ENCODE assay signal across 10 mouse cellular contexts in the genomic region with DNA sequence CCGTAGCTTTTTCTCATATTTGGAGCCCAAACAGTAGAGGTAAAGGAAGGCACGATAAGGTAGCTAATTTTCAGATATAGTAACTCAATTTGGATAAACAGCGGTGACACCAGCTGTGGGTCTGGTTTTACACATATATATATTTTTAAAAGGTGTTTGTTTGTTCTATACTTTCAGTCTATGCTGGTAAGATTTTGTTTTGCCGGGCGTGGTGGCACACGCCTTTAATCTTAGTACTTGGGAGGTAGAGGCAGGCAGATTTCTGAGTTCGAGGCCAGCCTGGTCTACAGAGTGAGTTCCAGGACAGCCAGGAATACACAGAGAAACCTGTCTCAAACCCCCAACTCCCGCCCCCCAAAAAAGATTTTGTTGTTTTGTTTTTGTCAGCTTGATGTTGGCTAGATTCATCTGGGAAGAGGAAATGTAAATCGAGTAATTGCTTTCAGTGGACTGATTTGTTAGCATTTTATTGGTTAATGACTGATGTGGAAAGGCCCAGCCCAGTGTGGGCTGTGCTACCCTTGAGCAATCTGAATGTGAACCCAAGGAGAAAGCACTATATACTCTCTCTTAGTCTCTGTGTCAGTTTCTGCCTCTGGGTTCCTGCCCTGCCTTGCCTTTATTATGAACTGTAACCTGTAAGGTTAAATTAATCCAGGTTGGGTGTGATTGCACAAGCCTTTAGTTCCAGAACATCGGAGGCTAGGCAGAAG. TPM values are rescaled to one million over a fixed set of nuclear protein-coding genes. Genes with fewer than 3 reads are reported as not detected.
A peak's percentile ranks its signal among the peaks of the same experiment; 100 is the strongest.
DNase-seq lines count a peak whose midpoint lies in the region; ATAC-seq and TF ChIP-seq lines count a peak whose summit lies in the region.
"Had no signal": no experiment of that assay in that cellular context is flagged by ENCODE, and none has a peak within 500 bp of the region (broad histone marks: within the 10 kb centered on the region; RNA-seq: fewer than 3 reads in every experiment).

No protein-coding gene starts in this region.

- H3K79me2 ChIP-seq in macrophage (ENCODE audit: inconsistent target) = peaks cover 41% of the 10 kb centered on the region

- H3K4me2 ChIP-seq in hindbrain, postnatal 0 days (ENCODE audit: low read depth, low read length) = peak overlapping the region; percentile 70; the same call in 1 of the 2 replicates

- peaks cover 56% of the 10 kb centered on the region for H3K4me1 ChIP-seq in erythroblast, embryonic 14.5 days (ENCODE audit: control insufficient read depth)
- H3K4me1 ChIP-seq in hindbrain, postnatal 0 days (ENCODE audit: insufficient read depth, low read length) = peaks cover 10% of the 10 kb centered on the region

- H3K9ac ChIP-seq in hindbrain, postnatal 0 days (replicated peaks; ENCODE audit: low read length) = no peak overlapping the region; the same call in 1 of the 2 replicates

- no peak for TF ChIP-seq CTCF in layer of hippocampus, adult 2 months (conservative IDR thresholded peaks at IDR 0.05)
- no peak for TF ChIP-seq CTCF in hindbrain, postnatal 0 days (IDR thresholded peaks at IDR 0.05; ENCODE audit: low read depth)

- H3K27me3 ChIP-seq in erythroblast, embryonic 14.5 days (ENCODE audit: control insufficient read depth) = no peaks in the 10 kb centered on the region
- no peaks in the 10 kb centered on the region for H3K27me3 ChIP-seq in hindbrain, postnatal 0 days (ENCODE audit: insufficient read depth, low read length)

- H3K4me3 ChIP-seq in erythroblast, embryonic 14.5 days (replicated peaks) = peak overlapping the region; percentile 99
- H3K4me3 ChIP-seq in layer of hippocampus, adult 2 months = peak overlapping the region; percentile 96
- no peak overlapping the region for H3K4me3 ChIP-seq in hindbrain, postnatal 0 days (ENCODE audit: low read length)
- H3K4me3 ChIP-seq in macrophage (ENCODE audit: inconsistent target) = no peak overlapping the region

- peaks cover 23% of the 10 kb centered on the region for H3K36me3 ChIP-seq in erythroblast, embryonic 14.5 days (ENCODE audit: control insufficient read depth)
- 0 out of 2 replicates have a peak, but pooled peaks cover 6% of the 10 kb centered on the region for H3K36me3 ChIP-seq in hindbrain, postnatal 0 days (ENCODE audit: insufficient read depth, low read length)
- peaks cover 4% of the 10 kb centered on the region; the same call in 1 of the 2 replicates for H3K36me3 ChIP-seq in macrophage (ENCODE audit: inconsistent target)

- peaks cover 2% of the 10 kb centered on the region; the same call in 1 of the 2 replicates for H3K9me3 ChIP-seq in erythroblast, embryonic 14.5 days (ENCODE audit: control insufficient read depth, low read length)
- H3K9me3 ChIP-seq in hindbrain, postnatal 0 days (ENCODE audit: low read length) = no peaks in the 10 kb centered on the region

- ATAC-seq in erythroblast, adult 5-6 weeks (replicated peaks; ENCODE audit: low FRiP score, poor library complexity, severe bottlenecking) = no peak
- no peak for ATAC-seq in hindbrain, postnatal 0 days
- no peak for ATAC-seq in megakaryocyte progenitor cell, adult 5-6 weeks (replicated peaks; ENCODE audit: poor library complexity)

- DNase-seq in layer of hippocampus, adult 2 months (ENCODE audit: low spot score in 2 of 2) = no peak
- no peak for DNase-seq in layer of hippocampus, postnatal 14 days (ENCODE audit: low spot score in 2 of 2)
- DNase-seq in hindbrain, postnatal 0 days (ENCODE audit: low spot score) = no peak
- no peak for DNase-seq in c-Kit-positive CD71-positive TER-119-positive erythroid progenitor cells, embryonic 14.5 days (ENCODE audit: low spot score)

- 84% methylated on average over 10 of the region's 10 CpGs for WGBS in hindbrain, postnatal 0 days
- 80% methylated on average over 9 of the region's 10 CpGs for WGBS in macrophage (ENCODE audit: missing documents)

- peak overlapping the region; percentile 96; the same call in 1 of the 2 replicates for H3K27ac ChIP-seq in layer of hippocampus, adult 2 months
- H3K27ac ChIP-seq in hindbrain, postnatal 0 days = no peak overlapping the region; the same call in 1 of the 2 replicates
- peak overlapping the region; percentile 17; the same call in 1 of the 2 replicates for H3K27ac ChIP-seq in macrophage

RNA-seq across cellular contexts. Expression of gene Slc25a44, which starts 0.9 kb away (rescaled TPM):
- 1.1 and 1.2 TPM in 2 replicates for polyA plus RNA-seq in erythroblast, embryonic 14.5 days (2012)
- 7.9 and 11.5 TPM in 2 replicates for total RNA-seq in erythroblast, adult 5-6 weeks (2015; ENCODE audit: low replicate concordance)
- total RNA-seq in erythroblast, adult 5-6 weeks (2017; ENCODE audit: low replicate concordance) = 13.7 and 20.2 TPM in 2 replicates
- total RNA-seq in layer of hippocampus, adult 2 months (2021) = 10 to 100 TPM; 69.5 to 71.8 TPM
- total RNA-seq in layer of hippocampus, postnatal 14 days (2021) = 10 to 100 TPM; 68.6 to 70.3 TPM
- total RNA-seq in hindbrain, postnatal 0 days (2014; rRNA removed) = 68.3 and 68.6 TPM in 2 replicates
- polyA plus RNA-seq in hindbrain, postnatal 0 days (2015; fragmentation: Nextera tagmentation; extraction: Ambion mirVana) = 31.9 and 34.1 TPM in 2 replicates
- 10 to 100 TPM; 11.1 to 30.9 (median 17.3) TPM for total RNA-seq in macrophage (2018; cell fraction: chromatin; rRNA removed)
- total RNA-seq in macrophage (2018; cell fraction: cytosol; rRNA removed) = 10 to 100 TPM; 26.0 to 45.2 (median 33.0) TPM
- total RNA-seq in macrophage (2018; cell fraction: nucleus; rRNA removed) = 10 to 100 TPM; 17.6 to 42.3 (median 27.8) TPM
- 23.0 to 38.3 TPM (median 30.3 TPM) in 3 replicates for polyA plus RNA-seq in macrophage (2018)
- total RNA-seq in megakaryocyte progenitor cell, adult 5-6 weeks (2015) = 10.3 and 11.1 TPM in 2 replicates
- total RNA-seq in megakaryocyte progenitor cell, adult 5-6 weeks (2017) = 16.2 and 17.9 TPM in 2 replicates

RNA-seq across cellular contexts. Expression of gene Pmf1, which starts 15.7 kb away (rescaled TPM):
- polyA plus RNA-seq in erythroblast, embryonic 14.5 days (2012) = 40.0 and 42.2 TPM in 2 replicates
- 33.2 and 56.6 TPM in 2 replicates for total RNA-seq in erythroblast, adult 5-6 weeks (2015; ENCODE audit: low replicate concordance)
- 42.1 and 43.4 TPM in 2 replicates for total RNA-seq in erythroblast, adult 5-6 weeks (2017; ENCODE audit: low replicate concordance)
- 1 to 10 TPM; 6.4 to 6.8 TPM for total RNA-seq in layer of hippocampus, adult 2 months (2021)
- 1 to 10 TPM; 6.9 to 9.9 TPM for total RNA-seq in layer of hippocampus, postnatal 14 days (2021)
- 39.4 and 60.4 TPM in 2 replicates for total RNA-seq in hindbrain, postnatal 0 days (2014; rRNA removed)
- 47.2 and 48.4 TPM in 2 replicates for polyA plus RNA-seq in hindbrain, postnatal 0 days (2015; fragmentation: Nextera tagmentation; extraction: Ambion mirVana)
- 10 to 100 TPM in 18 of 26 experiments, 1 to 10 TPM in 8; 3.6 to 33.6 (median 15.7) TPM for total RNA-seq in macrophage (2018; cell fraction: chromatin; rRNA removed)
- 10 to 100 TPM; 11.9 to 27.4 (median 19.5) TPM for total RNA-seq in macrophage (2018; cell fraction: cytosol; rRNA removed)
- total RNA-seq in macrophage (2018; cell fraction: nucleus; rRNA removed) = 10 to 100 TPM in 15 of 26 experiments, 1 to 10 TPM in 11; 4.3 to 40.2 (median 12.1) TPM
- 20.9 to 38.7 TPM (median 26.5 TPM) in 3 replicates for polyA plus RNA-seq in macrophage (2018)
- total RNA-seq in megakaryocyte progenitor cell, adult 5-6 weeks (2015) = 161 and 165 TPM in 2 replicates
- 121 and 129 TPM in 2 replicates for total RNA-seq in megakaryocyte progenitor cell, adult 5-6 weeks (2017)

RNA-seq across cellular contexts. Expression of gene Sema4a, which starts 35.1 kb away (rescaled TPM):
- polyA plus RNA-seq in erythroblast, embryonic 14.5 days (2012) = 0.11 and 0.12 TPM in 2 replicates
- 29.7 and 57.3 TPM in 2 replicates for total RNA-seq in erythroblast, adult 5-6 weeks (2015; ENCODE audit: low replicate concordance)
- 9.8 and 20.7 TPM in 2 replicates for total RNA-seq in erythroblast, adult 5-6 weeks (2017; ENCODE audit: low replicate concordance)
- total RNA-seq in layer of hippocampus, adult 2 months (2021) = 10 to 100 TPM; 37.0 to 42.9 TPM
- total RNA-seq in layer of hippocampus, postnatal 14 days (2021) = 10 to 100 TPM; 33.1 to 38.1 TPM
- 39.4 and 45.2 TPM in 2 replicates for total RNA-seq in hindbrain, postnatal 0 days (2014; rRNA removed)
- polyA plus RNA-seq in hindbrain, postnatal 0 days (2015; fragmentation: Nextera tagmentation; extraction: Ambion mirVana) = 25.4 and 26.5 TPM in 2 replicates
- 100 to 1,000 TPM in 6 of 26 experiments, 10 to 100 TPM in 20; 12.4 to 193 (median 60.3) TPM for total RNA-seq in macrophage (2018; cell fraction: chromatin; rRNA removed)
- 10 to 100 TPM in 19 of 26 experiments, 1 to 10 TPM in 7; 8.5 to 33.5 (median 15.5) TPM for total RNA-seq in macrophage (2018; cell fraction: cytosol; rRNA removed)
- 100 to 1,000 TPM in 3 of 26 experiments, 10 to 100 TPM in 23; 24.0 to 139 (median 65.3) TPM for total RNA-seq in macrophage (2018; cell fraction: nucleus; rRNA removed)
- 7.3 to 33.5 TPM (median 7.7 TPM) in 3 replicates for polyA plus RNA-seq in macrophage (2018)
- 32.7 and 43.1 TPM in 2 replicates for total RNA-seq in megakaryocyte progenitor cell, adult 5-6 weeks (2015)
- total RNA-seq in megakaryocyte progenitor cell, adult 5-6 weeks (2017) = 25.9 and 39.4 TPM in 2 replicates

RNA-seq across cellular contexts. Expression of gene Bglap, which starts 41.6 kb away (rescaled TPM):
- not detected in 2 replicates for polyA plus RNA-seq in erythroblast, embryonic 14.5 days (2012)
- not detected in 2 replicates for total RNA-seq in erythroblast, adult 5-6 weeks (2015; ENCODE audit: low replicate concordance)
- total RNA-seq in erythroblast, adult 5-6 weeks (2017; ENCODE audit: low replicate concordance) = not detected in 2 replicates
- under 1 TPM in 1 of 2 experiments, not detected in 1; 0.96 TPM for total RNA-seq in layer of hippocampus, adult 2 months (2021)
- total RNA-seq in layer of hippocampus, postnatal 14 days (2021) = 1 to 10 TPM in 1 of 2 experiments, not detected in 1; 1.3 TPM
- total RNA-seq in hindbrain, postnatal 0 days (2014; rRNA removed) = not detected in 2 replicates
- not detected in 2 replicates for polyA plus RNA-seq in hindbrain, postnatal 0 days (2015; fragmentation: Nextera tagmentation; extraction: Ambion mirVana)
- total RNA-seq in macrophage (2018; cell fraction: chromatin; rRNA removed) = not detected
- total RNA-seq in macrophage (2018; cell fraction: cytosol; rRNA removed) = not detected
- total RNA-seq in macrophage (2018; cell fraction: nucleus; rRNA removed) = not detected
- not detected in 3 replicates for polyA plus RNA-seq in macrophage (2018)
- total RNA-seq in megakaryocyte progenitor cell, adult 5-6 weeks (2015) = not detected in 2 replicates
- not detected in 2 replicates for total RNA-seq in megakaryocyte progenitor cell, adult 5-6 weeks (2017)
- total RNA-seq: heart, adult 8-10 months; layer of hippocampus, postnatal 36 days had no signal

RNA-seq across cellular contexts. Expression of gene Bglap2, which starts 47.4 kb away (rescaled TPM):
- not detected in 2 replicates for polyA plus RNA-seq in erythroblast, embryonic 14.5 days (2012)
- not detected in 2 replicates for total RNA-seq in erythroblast, adult 5-6 weeks (2015; ENCODE audit: low replicate concordance)
- not detected in 2 replicates for total RNA-seq in erythroblast, adult 5-6 weeks (2017; ENCODE audit: low replicate concordance)
- not detected for total RNA-seq in layer of hippocampus, adult 2 months (2021)
- total RNA-seq in layer of hippocampus, postnatal 14 days (2021) = not detected
- not detected in 2 replicates for total RNA-seq in hindbrain, postnatal 0 days (2014; rRNA removed)
- not detected in 2 replicates for polyA plus RNA-seq in hindbrain, postnatal 0 days (2015; fragmentation: Nextera tagmentation; extraction: Ambion mirVana)
- not detected for total RNA-seq in macrophage (2018; cell fraction: chromatin; rRNA removed)
- not detected for total RNA-seq in macrophage (2018; cell fraction: cytosol; rRNA removed)
- not detected for total RNA-seq in macrophage (2018; cell fraction: nucleus; rRNA removed)
- polyA plus RNA-seq in macrophage (2018) = not detected in 3 replicates
- not detected in 2 replicates for total RNA-seq in megakaryocyte progenitor cell, adult 5-6 weeks (2015)
- not detected in 2 replicates for total RNA-seq in megakaryocyte progenitor cell, adult 5-6 weeks (2017)
- total RNA-seq: heart, adult 8-10 months; layer of hippocampus, postnatal 36 days had no signal

Comparison
In these comparisons a context has a peak if more than half of its experiments do, and no peak if none do; other contexts are left out.
1. H3K4me3 ChIP-seq: peak in erythroblast, embryonic 14.5 days (single experiment) and layer of hippocampus, adult 2 months (single experiment); none in hindbrain, postnatal 0 days (single experiment) and macrophage (single experiment).